Mouse (Mus musculus) heart, postnatal 0 days (tissue): ENCODE measurements around the gene Stag3. TPM values are rescaled to one million over a fixed set of nuclear protein-coding genes. Genes with fewer than 3 reads are reported as not detected.
A peak's percentile ranks its signal among the peaks of the same experiment; 100 is the strongest.

Experiments
- ATAC-seq: fragments of 200-750 bp; cut with Nextera tagmentation; 2 replicates; pipeline ENCODE4 v1.8.0; 2017; ENCODE audit warnings: low read depth, moderate number of reproducible peaks, moderate library complexity; ENCODE audit not compliant: insufficient read depth
- DNase-seq: peaks from one replicate; pipeline ENCODE4 v3.0.0-alpha.2; 2016; ENCODE audit warnings: low spot score
- H3K27ac ChIP-seq: fragments of 300-500 bp; sonication (generic); 2 replicates; pipeline ENCODE4 v1.5.1; 2014; ENCODE audit warnings: low read depth, mild to moderate bottlenecking
- H3K27me3 ChIP-seq: fragments of 300-500 bp; sonication (generic); 2 replicates; pipeline ENCODE4 v1.6.1; 2014; ENCODE audit warnings: low read length, mixed read lengths; ENCODE audit not compliant: control insufficient read depth, insufficient read depth
- H3K36me3 ChIP-seq: fragments of 300-500 bp; sonication (generic); replicated peaks from 2 replicates; pipeline ENCODE4 v1.6.1; 2014; ENCODE audit warnings: low read length, mixed read lengths; ENCODE audit not compliant: control insufficient read depth, insufficient read depth
- H3K4me1 ChIP-seq: fragments of 300-500 bp; sonication (generic); 2 replicates; pipeline ENCODE4 v1.6.1; 2014; ENCODE audit warnings: antibody characterized with exemption; ENCODE audit not compliant: control insufficient read depth, insufficient read depth
- H3K4me2 ChIP-seq: fragments of 300-500 bp; sonication (generic); 2 replicates; pipeline ENCODE4 v1.6.1; 2014; ENCODE audit warnings: low read depth, mild to moderate bottlenecking, low read length, moderate library complexity
- H3K4me3 ChIP-seq: fragments of 300-500 bp; sonication (generic); 2 replicates; pipeline ENCODE4 v1.5.1; 2014; ENCODE audit warnings: low read depth, low read length
- H3K9ac ChIP-seq: fragments of 300-500 bp; sonication (generic); replicated peaks from 2 replicates; pipeline ENCODE4 v1.6.1; 2014; ENCODE audit warnings: low read depth, low read length, mixed read lengths
- H3K9me3 ChIP-seq: fragments of 300-500 bp; sonication (generic); replicated peaks from 2 replicates; pipeline ENCODE4 v1.6.1; 2016; ENCODE audit warnings: low read length; ENCODE audit not compliant: control insufficient read depth
- CTCF ChIP-seq: IDR thresholded peaks from 2 replicates; pipeline ENCODE4 v1.5.1; 2016; ENCODE audit warnings: antibody characterized with exemption, control low read depth, low read depth
- EP300 ChIP-seq: IDR thresholded peaks from 2 replicates; pipeline ENCODE4 v1.6.1; 2016; ENCODE audit warnings: antibody characterized with exemption, low read depth
- WGBS: fragments of 180-500 bp; shearing (Covaris S2); extraction: QIAGEN DNeasy Blood & Tissue Kit; methylation state at CpG from one replicate; pipeline ENCODE4 v1.1.7; 2014; 5-methylcytosine and 5-hydroxymethylcytosine counted together
- polyA plus RNA-seq: library from polyadenylated mRNA; unstranded; fragments of >200 nt; fragmentation: Nextera tagmentation; extraction: Ambion mirVana; gene quantifications from 2 replicates; pipeline ENCODE4 v1.2.1, GENCODE M21; 2015
- total RNA-seq: library from RNA; depleted of rRNA; stranded (reverse); fragments of >200 nt; gene quantifications from 2 replicates; pipeline ENCODE4 v1.2.3, GENCODE M21; 2014; ENCODE audit warnings: low replicate concordance

The Stag3 gene
- total and polyA plus RNA-seq, 2 experiments from 2014 or later = 0.68 to 8.2 TPM

- Histone ChIP-seq H3K4me3 (no peak overlapping the region), H3K4me2 (no peak overlapping the region), H3K9me3 (no peaks in the 10 kb centered on the region), H3K4me1 (peaks cover 17% of the 10 kb centered on the region), H3K27me3 (no peaks in the 10 kb centered on the region), H3K36me3 (peaks cover 31% of the 10 kb centered on the region), H3K9ac (no peak overlapping the region), H3K27ac (no peak overlapping the region)
- TF ChIP-seq EP300 (no peak), CTCF (no peak)
- 45% methylated on average over 6 of the region's 6 CpGs for WGBS
- DNase-seq (no peak), ATAC-seq (no peak)
These were observed 21.5 kb upstream of the Stag3 start for GRCm38 (mm10) chr5:138258542-138258941.

GRCm38 (mm10) chr5:138258993-138259392 lies 21.0 kb upstream of the Stag3 start:
- Histone ChIP-seq H3K36me3 (peaks cover 31% of the 10 kb centered on the region), H3K9ac (no peak overlapping the region), H3K27ac (no peak overlapping the region), H3K27me3 (no peaks in the 10 kb centered on the region), H3K4me3 (no peak overlapping the region), H3K4me1 (peaks cover 17% of the 10 kb centered on the region), H3K4me2 (no peak overlapping the region), H3K9me3 (no peaks in the 10 kb centered on the region)
- ATAC-seq (no peak), DNase-seq (no peak)
- TF ChIP-seq EP300 (no peak), CTCF (no peak)
- WGBS = 47% methylated on average over 7 of the region's 7 CpGs

GRCm38 (mm10) chr5:138260051-138260450 lies 20.0 kb upstream of the Stag3 start:
- Histone ChIP-seq H3K4me2 (no peak overlapping the region), H3K27ac (no peak overlapping the region), H3K36me3 (peaks cover 31% of the 10 kb centered on the region), H3K4me3 (no peak overlapping the region), H3K4me1 (peaks cover 14% of the 10 kb centered on the region), H3K9me3 (no peaks in the 10 kb centered on the region), H3K27me3 (no peaks in the 10 kb centered on the region), H3K9ac (no peak overlapping the region)
- WGBS = 55% methylated on average over 10 of the region's 10 CpGs
- ATAC-seq (no peak), DNase-seq (no peak)
- TF ChIP-seq CTCF (no peak), EP300 (no peak)

- Histone ChIP-seq H3K36me3 (peaks cover 31% of the 10 kb centered on the region), H3K4me1 (peaks cover 13% of the 10 kb centered on the region), H3K4me3 (no peak overlapping the region), H3K9ac (no peak overlapping the region), H3K27ac (no peak overlapping the region), H3K4me2 (no peak overlapping the region), H3K9me3 (no peaks in the 10 kb centered on the region), H3K27me3 (no peaks in the 10 kb centered on the region)
- TF ChIP-seq CTCF (no peak), EP300 (no peak)
- ATAC-seq (no peak), DNase-seq (no peak)
- WGBS = 47% methylated on average over 11 of the region's 11 CpGs
These were observed 19.2 kb upstream of the Stag3 start for GRCm38 (mm10) chr5:138260834-138261233.

GRCm38 (mm10) chr5:138262001-138262400 lies 18.0 kb upstream of the Stag3 start:
- H3K36me3 ChIP-seq = peaks cover 31% of the 10 kb centered on the region

GRCm38 (mm10) chr5:138262582-138263240 lies 17.3 kb upstream of the Stag3 start:
- no peaks in the 10 kb centered on the region for H3K27me3 ChIP-seq
- ATAC-seq (no peak), DNase-seq (no peak)
- no peak overlapping the region for H3K27ac ChIP-seq
- peaks cover 8% of the 10 kb centered on the region; the same call in 1 of the 2 replicates for H3K4me1 ChIP-seq
- TF ChIP-seq EP300 = no peak
- peak overlapping the region; percentile 85 for H3K4me3 ChIP-seq
- peak overlapping the region; percentile 98 for H3K4me2 ChIP-seq
- no peaks in the 10 kb centered on the region for H3K9me3 ChIP-seq
- peak overlapping the region; percentile 79 for H3K9ac ChIP-seq
- peaks cover 31% of the 10 kb centered on the region for H3K36me3 ChIP-seq
- WGBS = 53% methylated on average over 18 of the region's 18 CpGs

More at GRCm38 (mm10) chr5:138262001-138262400, 18.0 kb upstream of the Stag3 start:
- peaks cover 8% of the 10 kb centered on the region; the same call in 1 of the 2 replicates for H3K4me1 ChIP-seq
- no peak for ATAC-seq
- TF ChIP-seq CTCF (no peak), EP300 (no peak)
- H3K4me2 ChIP-seq = no peak overlapping the region
- no peak overlapping the region for H3K9ac ChIP-seq
- 76% methylated on average over 4 of the region's 4 CpGs for WGBS
- H3K4me3 ChIP-seq = no peak overlapping the region
- H3K9me3 ChIP-seq = no peaks in the 10 kb centered on the region
- DNase-seq = no peak
- no peaks in the 10 kb centered on the region for H3K27me3 ChIP-seq
- H3K27ac ChIP-seq = no peak overlapping the region
